Mouse (Mus musculus) kidney, adult 2 months (tissue): ENCODE results near the gene Tmco1.

ENCODE experiments used
- CTCF ChIP-seq: fragments of 200-500 bp; conservative IDR thresholded peaks from 2 replicates; pipeline ENCODE4 v1.5.1; 2011; ENCODE audit warnings: low read depth, mild to moderate bottlenecking, control low read depth, low read length, moderate library complexity, mixed read lengths; ENCODE audit not compliant: insufficient read depth, insufficient read length
- POLR2A ChIP-seq: fragments of 200-500 bp; IDR thresholded peaks from one replicate; pipeline ENCODE4 v1.6.1; 2011; ENCODE audit warnings: low read depth, low read length, control low read depth

GRCm38 (mm10) chr1:167266720-167267119 lies 41.5 kb upstream of the Tmco1 start:
- no peak for TF ChIP-seq POLR2A
- TF ChIP-seq CTCF, result no peak
